Mouse (Mus musculus): ENCODE measurements around the gene Angptl8.
A peak's percentile ranks its signal among the peaks of the same experiment; 100 is the strongest.

Angptl8 gene

DNA sequence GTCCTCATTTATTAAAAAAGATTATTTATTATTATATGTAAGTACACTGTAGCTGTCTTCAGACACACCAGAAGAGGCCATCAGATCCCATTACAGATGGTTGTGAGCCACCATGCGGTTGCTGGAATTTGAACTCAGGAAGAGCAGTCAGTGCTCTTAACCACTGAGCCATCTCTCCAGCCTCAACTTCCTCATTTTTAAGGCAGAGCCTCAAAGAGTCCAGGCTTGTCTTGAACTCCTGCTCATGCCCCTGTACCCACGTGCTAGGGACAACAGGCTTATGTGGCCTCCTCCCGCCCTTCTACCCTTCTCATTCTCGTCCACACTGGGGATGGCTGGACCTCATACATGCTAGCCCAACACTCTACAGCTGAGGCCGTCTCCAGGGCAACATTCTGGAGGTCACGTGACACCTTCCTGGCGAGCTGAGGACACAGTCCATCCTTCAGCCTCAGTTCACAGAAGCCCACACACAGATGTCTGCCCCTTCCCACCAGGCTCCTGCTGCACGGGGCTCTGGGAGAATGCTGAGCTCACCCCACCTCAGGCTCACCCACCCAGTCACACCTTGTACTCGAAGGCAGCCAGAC is 18.5 kb upstream of the Angptl8 start:
- no peak for DNase-seq (ENCODE audit: low spot score in 2 of 2)

- DNase-seq (ENCODE audit: low spot score in 2 of 2), result no peak
Observed at GRCm38 (mm10) chr9:21818125-21818524, 17.2 kb upstream of the Angptl8 start.

DNA sequence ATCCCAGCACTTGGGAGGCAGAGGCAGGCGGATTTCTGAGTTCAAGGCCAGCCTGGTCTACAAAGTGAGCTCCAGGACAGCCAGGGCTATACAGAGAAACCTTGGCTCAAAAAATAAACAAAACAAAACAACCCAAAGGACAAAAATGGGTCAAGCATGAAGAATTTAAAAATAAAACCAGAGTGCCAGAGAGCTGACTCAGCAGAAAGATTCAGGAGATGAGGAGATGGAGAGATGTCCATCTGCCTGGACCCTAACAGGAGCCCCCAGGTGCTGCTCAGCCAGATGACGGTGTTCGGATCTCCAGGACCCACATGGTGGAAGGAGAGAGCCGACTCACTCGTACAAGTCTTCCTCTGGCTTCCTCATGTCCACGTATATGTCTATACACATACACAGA is 16.7 kb upstream of the Angptl8 start:
- DNase-seq (ENCODE audit: low spot score in 2 of 2), result no peak

DNA sequence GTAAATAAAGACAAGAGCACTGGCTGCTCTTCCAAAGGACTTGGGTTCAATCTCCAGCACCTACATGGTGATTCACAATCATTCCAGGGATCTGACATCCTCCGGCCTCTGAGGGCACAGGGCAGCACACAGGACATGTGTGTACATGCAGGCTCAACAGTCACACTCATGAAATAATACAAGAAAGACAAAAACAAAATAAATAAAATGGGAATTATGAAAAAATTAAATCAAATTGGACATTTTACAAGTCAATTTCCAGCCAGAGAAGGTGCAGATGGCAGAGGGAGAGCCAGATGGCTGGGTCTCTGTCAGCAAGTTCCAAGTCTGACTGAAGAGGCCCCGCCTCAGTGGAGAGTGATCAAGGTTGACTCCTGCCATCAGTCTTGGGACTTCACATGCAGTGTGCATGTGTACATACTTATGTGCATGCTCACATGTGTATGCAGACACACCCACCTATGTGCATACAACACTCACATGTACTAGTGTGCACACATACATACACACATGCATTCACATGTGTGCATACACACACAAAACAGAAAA is 16.1 kb upstream of the Angptl8 start:
- no peak for DNase-seq (ENCODE audit: low spot score in 2 of 2)

DNA sequence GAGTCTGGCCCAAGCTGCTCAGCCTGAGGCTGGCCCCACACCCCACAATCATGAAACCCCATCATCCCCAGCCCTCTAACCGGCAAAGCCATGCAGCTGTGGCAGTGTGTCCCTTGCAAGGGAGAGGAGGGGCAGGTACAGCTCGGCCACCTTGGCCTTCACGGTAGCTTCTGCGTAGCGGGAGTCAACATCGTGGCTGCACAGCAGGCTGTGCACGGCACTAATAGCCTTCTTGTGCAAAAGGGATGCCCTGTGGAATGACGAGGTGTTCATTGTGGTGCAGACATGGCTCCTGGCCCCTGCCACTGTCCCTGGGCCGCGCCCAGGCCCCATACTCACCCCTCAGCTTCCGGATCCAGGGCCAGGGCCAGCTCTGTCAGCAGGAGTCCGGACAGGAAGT is 15.1 kb upstream of the Angptl8 start:
- DNase-seq (ENCODE audit: low spot score in 2 of 2), result no peak

GRCm38 (mm10) chr9:21822686-21823085 is 12.6 kb upstream of the Angptl8 start:
- DNase-seq (ENCODE audit: low spot score in 2 of 2), result no peak

DNA sequence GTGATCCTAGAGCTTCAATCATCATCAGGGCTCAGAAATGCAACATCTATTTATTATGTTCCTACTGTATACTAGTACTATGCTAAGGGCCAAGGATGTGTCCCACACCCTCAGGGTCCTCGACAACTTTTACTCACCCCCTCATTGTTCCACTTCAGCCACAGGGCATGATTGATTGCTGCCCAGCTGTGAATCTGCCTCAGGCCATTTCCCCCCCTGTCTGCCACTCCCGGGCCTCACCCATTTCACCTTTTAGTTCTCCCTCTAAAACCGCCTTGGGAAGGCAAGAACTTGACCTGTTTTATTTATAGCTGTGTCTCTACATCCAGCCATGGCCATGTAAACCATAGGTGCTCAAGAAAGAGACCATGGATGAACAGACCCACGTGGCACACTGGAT is 11.4 kb upstream of the Angptl8 start:
- no peak for DNase-seq (ENCODE audit: low spot score in 2 of 2)

DNA sequence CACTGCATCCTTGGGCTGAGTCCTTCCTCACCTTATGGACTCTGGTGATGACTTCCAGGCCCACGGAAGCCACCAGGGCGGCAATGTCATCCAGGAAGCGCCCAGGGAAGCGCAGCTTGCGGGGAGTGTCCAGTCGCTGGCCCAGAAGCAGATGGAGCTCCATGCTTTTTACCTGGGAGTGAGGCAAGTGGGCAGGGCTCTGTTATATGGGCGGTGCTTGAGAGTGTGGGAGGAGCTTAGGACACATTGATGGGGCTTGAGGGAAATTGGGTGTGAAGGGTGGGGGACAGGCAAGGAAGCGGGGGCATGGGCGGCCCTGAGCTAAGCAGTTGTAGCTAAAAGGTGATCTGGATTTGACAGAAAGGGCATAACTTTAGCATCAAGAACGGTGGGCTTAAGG is 10.9 kb upstream of the Angptl8 start:
- DNase-seq (ENCODE audit: low spot score in 2 of 2), result no peak

DNA sequence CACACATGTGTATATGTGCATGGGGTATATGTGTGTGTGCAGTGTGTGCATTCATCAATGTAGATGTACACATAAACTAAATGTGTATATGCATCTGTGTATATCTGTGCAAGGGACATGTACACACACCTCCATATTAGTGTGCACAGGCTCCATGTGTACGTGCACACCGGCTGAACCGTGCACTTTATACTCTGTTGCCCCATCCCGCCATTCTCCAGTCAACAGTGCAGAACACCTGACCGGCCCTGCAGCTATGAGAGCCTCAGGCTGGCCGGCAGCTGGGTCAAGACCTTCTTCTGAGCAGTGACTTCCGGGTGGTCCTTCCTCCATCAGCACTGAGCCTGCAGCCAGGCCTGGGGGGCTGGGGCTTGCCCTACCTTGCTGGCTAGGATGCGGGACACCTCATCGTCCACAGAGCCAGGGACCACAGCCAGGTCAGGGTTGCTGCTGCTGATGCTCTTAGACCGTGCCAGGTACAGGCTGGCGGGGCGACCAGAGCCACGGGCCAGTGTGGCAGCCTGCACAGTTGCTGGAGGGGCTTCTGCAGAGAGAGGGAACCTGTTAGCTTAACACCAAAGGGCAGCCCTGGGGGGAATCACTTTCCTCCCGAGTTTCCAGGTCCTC is 5.4 kb upstream of the Angptl8 start:
- DNase-seq (ENCODE audit: low spot score in 2 of 2), result no peak

DNA sequence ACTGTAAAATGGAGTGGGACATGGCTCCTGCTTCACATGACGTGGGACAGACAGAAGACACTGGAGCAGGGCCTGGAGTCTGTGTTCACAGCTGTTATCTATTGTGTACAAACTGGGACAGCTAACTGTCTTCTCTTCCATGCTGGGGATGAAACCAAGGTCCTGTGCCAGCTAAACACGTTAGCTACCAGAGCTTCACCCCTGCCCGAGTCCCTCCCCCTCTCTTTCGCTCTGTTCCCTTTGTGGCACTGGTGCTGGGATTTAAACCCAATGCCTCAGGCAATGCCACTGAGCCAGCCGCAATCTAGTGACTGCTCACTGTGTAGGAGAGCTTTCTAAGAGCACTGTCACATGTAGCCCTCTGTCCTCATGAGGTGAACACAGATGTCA is 4.9 kb upstream of the Angptl8 start:
- DNase-seq (ENCODE audit: low spot score in 2 of 2), result no peak

DNA sequence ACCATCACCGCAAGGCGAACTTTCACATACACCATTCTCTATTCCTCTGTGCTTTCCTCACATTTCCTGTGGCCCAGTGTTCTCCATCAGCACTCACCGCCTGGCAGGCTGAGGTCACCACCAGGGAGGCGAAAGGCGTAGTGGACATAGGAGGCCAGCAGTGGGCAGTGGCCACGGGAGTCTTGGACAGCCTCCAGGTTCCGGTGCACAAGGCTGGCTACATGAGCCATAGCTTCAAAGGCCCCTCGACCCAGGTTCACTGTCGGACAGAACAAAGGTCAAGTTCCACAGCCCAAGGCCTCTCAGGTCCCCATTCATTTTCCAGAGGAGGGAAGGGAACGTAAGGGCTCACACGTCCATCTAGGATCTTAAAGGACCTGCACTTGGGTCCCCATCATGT is 4.4 kb upstream of the Angptl8 start:
- DNase-seq (ENCODE audit: low spot score in 2 of 2), result no peak

- no peak for DNase-seq (ENCODE audit: low spot score in 2 of 2)
Observed at GRCm38 (mm10) chr9:21831558-21832240, 3.6 kb upstream of the Angptl8 start.

DNA sequence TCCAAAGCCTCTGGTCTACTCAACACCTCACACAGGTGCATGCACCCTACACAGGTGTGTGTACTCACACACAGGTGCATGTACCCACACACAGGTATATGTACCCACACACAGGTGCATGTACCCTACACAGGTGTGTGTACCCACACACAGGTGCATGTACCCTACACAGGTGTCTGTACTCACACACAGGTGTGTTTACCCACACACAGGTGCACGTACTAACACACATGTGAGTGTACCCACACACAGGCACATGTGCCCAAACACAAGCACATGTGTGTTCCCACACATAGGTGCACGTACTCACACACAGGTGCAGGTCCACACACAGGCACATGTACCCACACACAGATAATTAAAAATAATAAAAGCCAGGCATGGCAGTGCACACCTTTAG is 2.4 kb downstream of the Angptl8 start:
- no peak for DNase-seq (ENCODE audit: low spot score in 2 of 2)

GRCm38 (mm10) chr9:21840115-21840787 is 4.9 kb downstream of the Angptl8 start:
- no peak for DNase-seq (ENCODE audit: low spot score in 2 of 2)

DNA sequence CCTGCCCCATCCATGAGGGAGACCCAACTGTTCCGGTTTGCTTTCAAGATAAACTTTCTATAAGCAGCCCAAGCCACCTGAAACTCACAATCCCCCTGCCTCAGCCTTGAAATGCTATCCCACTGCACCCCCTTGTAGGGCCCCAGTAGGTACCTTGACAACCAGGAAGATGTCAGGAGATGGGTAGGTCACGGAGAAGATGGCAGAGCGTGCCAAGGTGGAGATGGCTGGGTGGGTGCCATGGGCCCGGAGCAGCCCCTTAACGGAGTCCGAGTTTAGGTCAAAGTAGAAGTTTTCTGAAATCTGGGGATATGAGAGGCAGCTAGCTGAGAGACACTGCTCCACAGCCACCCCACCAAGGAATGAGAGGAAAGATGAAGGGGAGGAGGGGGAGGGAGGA is 6.0 kb downstream of the Angptl8 start:
- no peak for DNase-seq (ENCODE audit: low spot score in 2 of 2)

DNA sequence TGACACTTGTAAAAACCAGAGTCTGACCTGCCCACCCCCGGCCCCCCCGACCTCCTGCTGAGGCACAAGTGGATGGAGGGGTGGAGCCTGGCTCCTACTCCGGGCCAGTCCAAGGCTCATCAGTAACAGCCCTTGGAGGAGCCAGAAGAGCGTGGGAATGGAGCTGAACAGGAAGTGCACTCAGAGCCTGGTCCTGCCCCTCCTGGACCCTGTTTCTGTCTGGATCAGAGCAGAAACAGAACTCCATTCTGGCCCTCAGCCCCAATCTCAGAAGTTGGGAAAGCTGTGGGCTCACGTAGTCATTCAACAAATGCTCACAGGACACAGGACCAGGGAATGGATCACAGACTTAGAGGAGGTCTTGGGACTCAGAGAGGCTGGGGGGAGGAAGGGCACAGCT is 7.1 kb downstream of the Angptl8 start:
- peak in 1 of 2 experiments; percentile 33 for DNase-seq (ENCODE audit: low spot score in 2 of 2)

- DNase-seq (ENCODE audit: low spot score in 2 of 2), result no peak
Observed at GRCm38 (mm10) chr9:21843086-21843485, 7.8 kb downstream of the Angptl8 start.

DNA sequence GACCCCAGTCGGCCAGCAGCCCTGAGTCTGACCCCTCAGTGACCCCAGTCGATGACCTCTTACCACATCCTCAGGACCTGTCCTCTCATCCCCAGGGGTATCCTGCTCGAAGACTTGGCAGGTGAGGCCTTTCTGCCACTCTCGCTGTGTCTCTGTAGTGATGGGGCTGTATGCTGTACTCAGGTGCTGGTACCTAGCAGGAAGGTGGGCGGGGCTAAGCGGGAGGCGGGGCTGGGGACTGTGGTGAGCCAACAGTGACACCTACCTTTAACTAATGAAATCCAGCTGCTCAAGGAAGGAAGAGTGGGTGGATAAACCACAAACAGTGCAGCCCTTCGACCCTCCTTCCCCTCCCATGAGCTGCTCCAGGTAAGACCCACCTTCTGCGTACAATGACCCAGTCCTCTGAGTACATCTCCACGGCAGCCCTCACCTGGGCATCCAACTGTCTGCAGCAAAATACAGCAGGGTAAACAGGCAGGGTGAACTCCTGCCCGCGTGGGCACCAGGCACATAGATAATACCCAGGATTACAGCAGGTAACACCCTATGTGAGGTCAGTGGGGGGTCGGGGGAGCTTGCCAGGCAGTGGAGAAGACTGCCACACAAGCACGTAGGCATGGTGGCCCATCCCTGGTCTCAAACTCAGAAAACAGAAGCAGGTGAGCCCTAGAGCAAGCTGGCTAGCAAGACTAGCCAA is 10.2 kb downstream of the Angptl8 start:
- no peak for DNase-seq (ENCODE audit: low spot score in 2 of 2)

DNA sequence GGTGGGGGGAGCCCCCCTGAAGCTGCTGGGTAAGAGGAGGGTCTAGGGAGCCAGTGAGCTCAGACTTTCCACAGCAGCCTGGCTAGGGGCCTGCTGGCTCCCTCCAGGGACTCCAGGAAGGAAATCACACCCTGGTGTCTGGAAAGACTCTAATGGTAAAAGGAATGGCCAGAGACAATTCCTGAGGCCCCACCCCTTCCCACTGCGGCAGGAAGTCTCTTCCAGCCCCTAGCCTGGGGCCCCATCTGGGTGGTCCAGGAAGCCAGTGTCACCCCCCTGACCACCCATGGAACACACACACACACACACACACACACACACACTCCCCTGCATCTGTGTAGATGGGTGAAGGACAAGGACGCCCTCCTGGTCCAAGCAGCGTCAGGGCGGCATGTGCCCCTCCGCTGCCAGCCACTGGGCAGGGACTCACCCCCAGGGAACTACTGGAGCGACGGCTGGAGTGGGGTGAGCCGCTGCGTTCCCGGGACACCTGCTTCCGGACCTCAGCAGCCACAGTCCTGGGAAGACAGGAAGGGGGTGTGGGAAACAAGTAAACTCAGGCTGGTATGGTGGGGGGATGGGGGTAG is 11.5 kb downstream of the Angptl8 start:
- no peak for DNase-seq (ENCODE audit: low spot score in 2 of 2)

GRCm38 (mm10) chr9:21847425-21847824 is 12.1 kb downstream of the Angptl8 start:
- no peak for DNase-seq (ENCODE audit: low spot score in 2 of 2)

- no peak for DNase-seq (ENCODE audit: low spot score in 2 of 2)
Observed at GRCm38 (mm10) chr9:21847926-21848325, 12.6 kb downstream of the Angptl8 start.
